Comparison of ENCODE assay signal across 12 mouse cellular contexts in the genomic region with DNA sequence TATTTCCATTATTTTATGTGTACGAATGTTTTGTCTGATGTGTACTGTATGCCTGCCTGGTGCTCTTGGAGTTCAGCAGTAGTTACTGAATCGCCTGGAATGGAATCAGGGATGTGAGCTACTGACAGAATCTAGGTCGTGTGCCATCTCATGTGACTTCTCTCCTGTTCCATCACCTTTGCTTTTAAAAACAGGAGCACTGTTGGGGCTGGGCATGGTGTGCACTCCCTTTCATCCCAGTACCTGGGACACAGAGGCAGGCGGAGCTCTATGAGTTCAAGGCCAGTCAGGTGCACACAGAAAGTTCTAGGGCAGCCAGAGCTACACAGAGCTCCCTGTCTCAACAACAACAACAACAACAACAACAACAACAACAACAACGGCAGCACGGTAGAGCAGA. TPM values are rescaled to one million over a fixed set of nuclear protein-coding genes. Genes with fewer than 3 reads are reported as not detected.
A peak's percentile ranks its signal among the peaks of the same experiment; 100 is the strongest.
DNase-seq lines count a peak whose midpoint lies in the region; ATAC-seq and TF ChIP-seq lines count a peak whose summit lies in the region.
"Had no signal": no experiment of that assay in that cellular context is flagged by ENCODE, and none has a peak within 500 bp of the region (broad histone marks: within the 10 kb centered on the region; RNA-seq: fewer than 3 reads in every experiment).

No protein-coding gene starts in this region.

- peak; percentile 47 to 57 for DNase-seq in cerebellum, postnatal 25 days
- no peak for DNase-seq in heart, postnatal 0 days (ENCODE audit: low spot score)
- no peak for DNase-seq in heart, postnatal 25 days (ENCODE audit: low spot score)
- DNase-seq in lung, postnatal 4 days: no peak
- no peak for DNase-seq in spleen, postnatal 4 days (ENCODE audit: low spot score in 2 of 2)
- DNase-seq: right cerebral cortex, postnatal 25 days had no signal

- H3K27ac ChIP-seq in heart, postnatal 0 days (ENCODE audit: low read depth): peak overlapping the region; percentile 60
- H3K27ac ChIP-seq in lung, embryonic 15.5 days: peak overlapping the region; percentile 64; the same call in 1 of the 2 replicates
- peak overlapping the region; percentile 59 for H3K27ac ChIP-seq in olfactory bulb, adult 2 months (ENCODE audit: insufficient read depth, low read depth, low read length)
- H3K27ac ChIP-seq: neural tube, embryonic 12.5 days had no signal

- TF ChIP-seq EP300 in heart, postnatal 0 days (IDR thresholded peaks at IDR 0.05; ENCODE audit: low read depth): no peak

- peaks cover 70% of the 10 kb centered on the region for H3K4me1 ChIP-seq in heart, postnatal 0 days (ENCODE audit: control insufficient read depth, insufficient read depth)
- H3K4me1 ChIP-seq in lung, embryonic 15.5 days: peaks cover 52% of the 10 kb centered on the region
- peaks cover 13% of the 10 kb centered on the region for H3K4me1 ChIP-seq in olfactory bulb, adult 2 months (ENCODE audit: control insufficient read depth, insufficient read depth, low read length)

- intact Hi-C loops in heart, postnatal 25 days (cut with DNase I): loop anchor here (5.0 kb wide), 2 partner anchors 40 to 145 kb away; a partner anchor contains a TSS

- no peak overlapping the region for H3K9ac ChIP-seq in heart, postnatal 0 days (replicated peaks; ENCODE audit: low read depth, low read length)
- no peak overlapping the region for H3K9ac ChIP-seq in lung, embryonic 15.5 days
- H3K9ac ChIP-seq: lung, embryonic 14.5 days; neural tube, embryonic 12.5 days had no signal

- no peak for TF ChIP-seq POLR2A in olfactory bulb, adult 2 months (IDR thresholded peaks at IDR 0.05; ENCODE audit: insufficient read depth, low read depth, low read length)

- no peak overlapping the region for H3K4me2 ChIP-seq in heart, postnatal 0 days (ENCODE audit: low read depth, low read length)
- H3K4me2 ChIP-seq in lung, embryonic 15.5 days: no peak overlapping the region
- H3K4me2 ChIP-seq: lung, embryonic 14.5 days; neural tube, embryonic 12.5 days had no signal

- ATAC-seq in cerebellum, adult (ENCODE audit: insufficient number of reproducible peaks, low FRiP score, low TSS enrichment): no peak
- no peak for ATAC-seq in heart, postnatal 0 days (ENCODE audit: insufficient read depth, low read depth)
- 0 out of 2 replicates have a peak, but pooled peaks have one; percentile 17 for ATAC-seq in lung, embryonic 15.5 days (ENCODE audit: borderline replicate concordance, extremely low read depth, low FRiP score, low TSS enrichment)

- no peak for TF ChIP-seq CTCF in heart, postnatal 0 days (IDR thresholded peaks at IDR 0.05; ENCODE audit: low read depth)
- no peak for TF ChIP-seq CTCF in olfactory bulb, adult 2 months (IDR thresholded peaks at IDR 0.05; ENCODE audit: insufficient read depth, low read depth, low read length)

- H3K36me3 ChIP-seq in heart, postnatal 0 days (replicated peaks; ENCODE audit: control insufficient read depth, insufficient read depth, low read length): no peaks in the 10 kb centered on the region
- H3K36me3 ChIP-seq in lung, embryonic 15.5 days: no peaks in the 10 kb centered on the region
- H3K36me3 ChIP-seq: neural tube, embryonic 12.5 days had no signal

- H3K27me3 ChIP-seq in heart, postnatal 0 days (ENCODE audit: control insufficient read depth, insufficient read depth, low read length): no peaks in the 10 kb centered on the region
- H3K27me3 ChIP-seq in lung, embryonic 15.5 days: no peaks in the 10 kb centered on the region
- H3K27me3 ChIP-seq: neural tube, embryonic 12.5 days had no signal

- no peak overlapping the region for H3K4me3 ChIP-seq in heart, postnatal 0 days (ENCODE audit: low read depth, low read length)
- no peak overlapping the region for H3K4me3 ChIP-seq in lung, embryonic 15.5 days
- H3K4me3 ChIP-seq in olfactory bulb, adult 2 months (ENCODE audit: insufficient read depth, low read depth, low read length): no peak overlapping the region
- H3K4me3 ChIP-seq: neural tube, embryonic 12.5 days had no signal

- WGBS in heart, postnatal 0 days: 78% methylated on average over 6 of the region's 6 CpGs
- WGBS in lung, embryonic 15.5 days: 89% methylated on average over 6 of the region's 6 CpGs
- 76% methylated on average over 6 of the region's 6 CpGs for WGBS in olfactory bulb, adult 2 months

- H3K9me3 ChIP-seq in heart, postnatal 0 days (replicated peaks; ENCODE audit: control insufficient read depth, low read length): no peaks in the 10 kb centered on the region
- no peaks in the 10 kb centered on the region for H3K9me3 ChIP-seq in lung, embryonic 15.5 days
- H3K9me3 ChIP-seq: G1E; neural tube, embryonic 12.5 days had no signal

RNA-seq across cellular contexts. Expression of a gene that starts 38.2 kb away (rescaled TPM):
- total RNA-seq in heart, postnatal 0 days (2014; rRNA removed; ENCODE audit: low replicate concordance): 42.4 and 55.3 TPM in 2 replicates
- 28.1 and 29.0 TPM in 2 replicates for polyA plus RNA-seq in heart, postnatal 0 days (2015; fragmentation: Nextera tagmentation; extraction: Ambion mirVana)
- 10 to 100 TPM; 38.5 to 40.9 TPM for total RNA-seq in heart, postnatal 25 days (2021)
- 30.7 and 35.2 TPM in 2 replicates for polyA plus RNA-seq in lung, embryonic 15.5 days (2015; fragmentation: Nextera tagmentation; extraction: Ambion mirVana)
- 77.0 and 101 TPM in 2 replicates for polyA plus RNA-seq in olfactory bulb, adult 2 months (2012; ENCODE audit: insufficient read depth, insufficient read length, low replicate concordance, missing spikeins)

RNA-seq across cellular contexts. Expression of a gene that starts 39.0 kb away (rescaled TPM):
- 24.0 and 26.6 TPM in 2 replicates for total RNA-seq in heart, postnatal 0 days (2014; rRNA removed; ENCODE audit: low replicate concordance)
- 25.6 and 26.8 TPM in 2 replicates for polyA plus RNA-seq in heart, postnatal 0 days (2015; fragmentation: Nextera tagmentation; extraction: Ambion mirVana)
- total RNA-seq in heart, postnatal 25 days (2021): 10 to 100 TPM; 21.4 to 22.9 TPM
- 35.7 and 39.3 TPM in 2 replicates for polyA plus RNA-seq in lung, embryonic 15.5 days (2015; fragmentation: Nextera tagmentation; extraction: Ambion mirVana)
- polyA plus RNA-seq in olfactory bulb, adult 2 months (2012; ENCODE audit: insufficient read depth, insufficient read length, low replicate concordance, missing spikeins): not detected in 2 replicates

Comparison
In these comparisons a context has a peak if more than half of its experiments do, and no peak if none do; other contexts are left out.
1. DNase-seq: peak in cerebellum, postnatal 25 days (2 of 2); none in heart, postnatal 0 days (single experiment), heart, postnatal 25 days (single experiment), lung, postnatal 4 days (0 of 2) and spleen, postnatal 4 days (0 of 2).
2. Peak in every context shown above with its lines, with median percentiles within 50 percentile points of each other: H3K27ac ChIP-seq.